Mouse (Mus musculus) liver, embryonic 13.5 days (tissue): ENCODE data around the gene Nfkbie. TPM values are rescaled to one million over a fixed set of nuclear protein-coding genes. Genes with fewer than 3 reads are reported as not detected.

Experiments used
- ATAC-seq: fragments of 200-750 bp; cut with Nextera tagmentation; 2 replicates; pipeline ENCODE4 v1.8.0; 2017; ENCODE audit warnings: low read depth, mild to moderate bottlenecking, moderate number of reproducible peaks, moderate library complexity
- DNase-seq: peaks from one replicate; pipeline ENCODE4 v3.0.0; 2022
- H3K27ac ChIP-seq: fragments of 300-500 bp; sonication (generic); 2 replicates; pipeline ENCODE4 v1.5.1; 2015; ENCODE audit warnings: moderate library complexity, mild to moderate bottlenecking, inconsistent platforms
- H3K27me3 ChIP-seq: fragments of 300-500 bp; sonication (generic); 2 replicates; pipeline ENCODE4 v1.6.1; 2015; ENCODE audit warnings: mild to moderate bottlenecking, inconsistent platforms
- H3K36me3 ChIP-seq: fragments of 300-500 bp; sonication (generic); 2 replicates; pipeline ENCODE4 v1.6.1; 2015; ENCODE audit warnings: mild to moderate bottlenecking, inconsistent platforms
- H3K4me1 ChIP-seq: fragments of 300-500 bp; sonication (generic); replicated peaks from 2 replicates; pipeline ENCODE4 v1.6.1; 2015; ENCODE audit warnings: inconsistent platforms
- H3K4me2 ChIP-seq: fragments of 300-500 bp; sonication (generic); 2 replicates; pipeline ENCODE4 v1.6.1; 2015; ENCODE audit warnings: inconsistent platforms, mild to moderate bottlenecking, moderate library complexity
- H3K4me3 ChIP-seq: fragments of 300-500 bp; sonication (generic); replicated peaks from 2 replicates; pipeline ENCODE4 v1.5.1; 2015; ENCODE audit warnings: mild to moderate bottlenecking, inconsistent platforms
- H3K9ac ChIP-seq: fragments of 300-500 bp; sonication (generic); 2 replicates; pipeline ENCODE4 v1.6.1; 2015; ENCODE audit warnings: mild to moderate bottlenecking, inconsistent platforms
- H3K9me3 ChIP-seq: fragments of 300-500 bp; sonication (generic); replicated peaks from 2 replicates; pipeline ENCODE4 v1.6.1; 2016; ENCODE audit warnings: inconsistent platforms
- WGBS: fragments of 180-500 bp; shearing (Covaris S2); methylation state at CpG from one replicate; pipeline ENCODE4 v1.1.7; 2015; ENCODE audit not compliant: insufficient replicate concordance; 5-methylcytosine and 5-hydroxymethylcytosine counted together
- polyA plus RNA-seq: library from polyadenylated mRNA; unstranded; fragments of >200 nt; fragmentation: Nextera tagmentation; extraction: Ambion mirVana; gene quantifications from 2 replicates; pipeline ENCODE4 v1.2.1, GENCODE M21; 2015

Gene Nfkbie
- polyA plus RNA-seq, 1 experiment from 2014 or later: 1.4 TPM

- H3K9me3 ChIP-seq: no peaks in the 10 kb centered on the region
- H3K4me1 ChIP-seq: peaks cover 33% of the 10 kb centered on the region
- H3K4me2 ChIP-seq: no peak overlapping the region
- no peaks in the 10 kb centered on the region for H3K36me3 ChIP-seq
- no peak overlapping the region for H3K9ac ChIP-seq
- peaks cover 85% of the 10 kb centered on the region for H3K27me3 ChIP-seq
- WGBS: 1% methylated on average over 8 of the region's 8 CpGs
- H3K27ac ChIP-seq: no peak overlapping the region
- ATAC-seq (peak; percentile 30), DNase-seq (peak; percentile 62)
- H3K4me3 ChIP-seq: no peak overlapping the region
These were observed 3.6 kb upstream of the Nfkbie start for GRCm38 (mm10) chr17:45551816-45552451.

GRCm38 (mm10) chr17:45553065-45553464, 2.4 kb upstream of the Nfkbie start:
- H3K9ac ChIP-seq: no peak overlapping the region
- peaks cover 44% of the 10 kb centered on the region for H3K4me1 ChIP-seq
- DNase-seq: no peak
- H3K27ac ChIP-seq: no peak overlapping the region
- ATAC-seq: no peak
- no peak overlapping the region for H3K4me3 ChIP-seq
- 59% methylated on average over 3 of the region's 3 CpGs for WGBS
- no peak overlapping the region for H3K4me2 ChIP-seq
- no peaks in the 10 kb centered on the region for H3K36me3 ChIP-seq
- peaks cover 85% of the 10 kb centered on the region for H3K27me3 ChIP-seq
- H3K9me3 ChIP-seq: no peaks in the 10 kb centered on the region

GRCm38 (mm10) chr17:45554420-45554819, 1.1 kb upstream of the Nfkbie start:
- Histone ChIP-seq H3K27me3 (peaks cover 77% of the 10 kb centered on the region), H3K9me3 (no peaks in the 10 kb centered on the region), H3K36me3 (no peaks in the 10 kb centered on the region), H3K4me2 (no peak overlapping the region), H3K9ac (no peak overlapping the region), H3K27ac (no peak overlapping the region), H3K4me1 (peaks cover 37% of the 10 kb centered on the region), H3K4me3 (no peak overlapping the region)
- no peak for ATAC-seq
- no peak for DNase-seq
- 13% methylated on average over 1 of the region's 1 CpGs for WGBS

GRCm38 (mm10) chr17:45556107-45556489, 595 bp downstream of the Nfkbie start:
- no peaks in the 10 kb centered on the region for H3K9me3 ChIP-seq
- peaks cover 37% of the 10 kb centered on the region for H3K4me1 ChIP-seq
- H3K9ac ChIP-seq: peak overlapping the region; percentile 71
- peak overlapping the region; percentile 65 for H3K4me3 ChIP-seq
- no peak overlapping the region for H3K27ac ChIP-seq
- H3K4me2 ChIP-seq: peak overlapping the region; percentile 95
- DNase-seq (no peak), ATAC-seq (no peak)
- H3K36me3 ChIP-seq: no peaks in the 10 kb centered on the region
- peaks cover 65% of the 10 kb centered on the region for H3K27me3 ChIP-seq
- WGBS: 2% methylated on average over 14 of the region's 14 CpGs

GRCm38 (mm10) chr17:45556514-45557245, 1.2 kb downstream of the Nfkbie start:
- H3K4me1 ChIP-seq: peaks cover 37% of the 10 kb centered on the region
- H3K9ac ChIP-seq: 0 out of 2 replicates have a peak overlapping the region, but pooled peaks have one; percentile 71
- peaks cover 60% of the 10 kb centered on the region for H3K27me3 ChIP-seq
- H3K9me3 ChIP-seq: no peaks in the 10 kb centered on the region
- no peak overlapping the region for H3K27ac ChIP-seq
- H3K4me3 ChIP-seq: peak overlapping the region; percentile 65
- whole genome bisulfite sequencing: 27% methylated on average over 3 of the region's 3 CpGs
- no peaks in the 10 kb centered on the region for H3K36me3 ChIP-seq
- no peak for DNase-seq
- no peak for ATAC-seq
- H3K4me2 ChIP-seq: peak overlapping the region; percentile 95

GRCm38 (mm10) chr17:45557246-45557824, 1.8 kb downstream of the Nfkbie start:
- Histone ChIP-seq H3K4me3 (no peak overlapping the region), H3K27ac (no peak overlapping the region), H3K9ac (no peak overlapping the region; the same call in 1 of the 2 replicates), H3K4me2 (peak overlapping the region; percentile 95), H3K36me3 (no peaks in the 10 kb centered on the region), H3K27me3 (peaks cover 55% of the 10 kb centered on the region), H3K4me1 (peaks cover 33% of the 10 kb centered on the region), H3K9me3 (no peaks in the 10 kb centered on the region)
- ATAC-seq (no peak), DNase-seq (no peak)
- 46% methylated on average over 7 of the region's 7 CpGs for WGBS

GRCm38 (mm10) chr17:45557998-45558862, 2.7 kb downstream of the Nfkbie start:
- 55% methylated on average over 16 of the region's 16 CpGs for WGBS

GRCm38 (mm10) chr17:45559732-45560525, 4.4 kb downstream of the Nfkbie start:
- whole genome bisulfite sequencing: 80% methylated on average over 15 of the region's 15 CpGs
- Histone ChIP-seq H3K27me3 (peaks cover 38% of the 10 kb centered on the region), H3K27ac (no peak overlapping the region)

More at GRCm38 (mm10) chr17:45557998-45558862, 2.7 kb downstream of the Nfkbie start:
- Histone ChIP-seq H3K4me2 (no peak overlapping the region), H3K27me3 (peaks cover 49% of the 10 kb centered on the region), H3K4me3 (no peak overlapping the region), H3K27ac (no peak overlapping the region), H3K36me3 (no peaks in the 10 kb centered on the region), H3K9me3 (no peaks in the 10 kb centered on the region), H3K4me1 (peaks cover 33% of the 10 kb centered on the region), H3K9ac (no peak overlapping the region)
- ATAC-seq (no peak), DNase-seq (no peak)

GRCm38 (mm10) chr17:45563216-45563615, 7.7 kb downstream of the Nfkbie start:
- H3K36me3 ChIP-seq: peaks cover 30% of the 10 kb centered on the region
- no peak overlapping the region; the same call in 1 of the 2 replicates for H3K27ac ChIP-seq
- WGBS: 60% methylated on average over 12 of the region's 12 CpGs
- H3K9ac ChIP-seq: no peak overlapping the region; the same call in 1 of the 2 replicates
- H3K27me3 ChIP-seq: 0 out of 2 replicates have a peak, but pooled peaks cover 10% of the 10 kb centered on the region
- DNase-seq: no peak
- no peak overlapping the region for H3K4me2 ChIP-seq
- no peaks in the 10 kb centered on the region for H3K9me3 ChIP-seq
- ATAC-seq: no peak
- H3K4me3 ChIP-seq: peak overlapping the region; percentile 88; the same call in 1 of the 2 replicates
- H3K4me1 ChIP-seq: peaks cover 43% of the 10 kb centered on the region

More at GRCm38 (mm10) chr17:45559732-45560525, 4.4 kb downstream of the Nfkbie start:
- Histone ChIP-seq H3K9me3 (no peaks in the 10 kb centered on the region), H3K4me3 (no peak overlapping the region), H3K4me2 (no peak overlapping the region), H3K36me3 (no peaks in the 10 kb centered on the region), H3K4me1 (peaks cover 41% of the 10 kb centered on the region), H3K9ac (no peak overlapping the region)
- DNase-seq: no peak
- ATAC-seq: no peak
